Mouse (Mus musculus) embryo, embryonic 11 days (tissue): ENCODE measurements around the gene Fam160b1.

Experiments
- DNase-seq: peaks from one replicate; pipeline ENCODE4 v3.0.0-alpha.2; 2015

Fam160b1 gene

GRCm38 (mm10) chr19:57427756-57428438 lies 67.4 kb downstream of the Fam160b1 start:
- DNase-seq = no peak

GRCm38 (mm10) chr19:57428641-57429040 lies 68.2 kb downstream of the Fam160b1 start:
- DNase-seq = no peak

GRCm38 (mm10) chr19:57429926-57430325 lies 69.4 kb downstream of the Fam160b1 start:
- no peak for DNase-seq

GRCm38 (mm10) chr19:57431476-57431875 lies 71.0 kb downstream of the Fam160b1 start:
- DNase-seq = no peak

DNA sequence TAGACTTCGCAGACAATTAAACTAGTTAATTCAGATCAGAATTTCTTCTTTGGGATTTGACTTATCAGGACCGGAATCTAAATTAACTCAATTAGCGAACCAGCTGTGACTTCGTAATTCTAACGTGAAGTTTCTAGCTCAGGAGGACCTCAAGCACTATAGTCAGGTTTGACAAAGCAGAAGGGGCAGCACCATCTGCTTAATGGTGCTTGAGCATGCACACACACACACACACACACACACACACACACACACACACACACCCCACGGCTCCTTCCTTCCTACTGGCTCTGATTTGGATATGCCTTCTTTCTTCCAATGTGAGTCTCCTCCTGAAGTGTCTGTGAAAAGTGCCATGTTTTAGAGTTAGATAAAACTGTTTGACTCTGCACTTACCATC lies 73.5 kb downstream of the Fam160b1 start:
- no peak for DNase-seq

DNA sequence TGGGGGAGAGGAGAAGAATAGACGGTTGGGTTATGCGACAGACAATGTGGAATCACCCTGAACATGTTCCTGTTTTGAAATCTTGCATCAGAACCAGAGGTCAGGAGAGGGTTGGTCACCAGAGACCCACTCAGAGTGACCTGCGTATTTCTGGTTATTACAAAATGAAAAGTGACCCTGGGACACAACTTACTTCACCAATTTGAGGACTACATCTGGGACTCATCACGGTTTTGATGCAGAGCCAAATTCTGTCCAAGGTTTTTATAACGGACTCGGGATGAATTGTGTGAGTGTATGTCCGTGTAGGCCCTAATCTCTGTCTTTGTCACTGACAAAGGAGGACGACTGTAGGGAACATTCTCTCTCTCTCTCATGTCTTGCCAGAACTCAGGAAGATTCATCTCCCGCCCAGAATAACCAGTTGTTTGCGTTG lies 76.1 kb downstream of the Fam160b1 start:
- DNase-seq = no peak

DNA sequence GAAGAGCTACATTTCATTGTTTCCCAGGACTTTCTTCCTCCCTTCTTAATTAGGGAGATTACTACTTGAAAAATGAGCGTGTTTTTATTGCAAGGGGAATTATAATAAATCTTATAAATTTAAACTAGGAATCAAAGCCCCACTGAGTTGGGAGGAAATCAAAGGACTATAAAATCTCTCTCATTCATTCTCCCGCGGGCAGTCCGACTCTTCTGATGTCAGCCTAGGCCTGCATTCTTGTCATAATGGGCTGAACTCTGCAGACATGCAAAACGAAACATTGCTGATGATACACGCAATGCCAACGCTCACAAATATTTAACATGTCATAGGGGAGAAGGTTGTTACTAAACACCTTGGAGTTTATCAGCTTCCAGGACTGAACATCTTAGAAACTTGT lies 76.6 kb downstream of the Fam160b1 start:
- no peak for DNase-seq
